Mouse (Mus musculus) myocyte (in vitro differentiated cells): ENCODE data around the gene Axin2. TPM values are rescaled to one million over a fixed set of nuclear protein-coding genes. Genes with fewer than 3 reads are reported as not detected.

Experiments
- H3K27me3 ChIP-seq: one replicate; pipeline ENCODE4 v1.6.1; 2011; ENCODE audit not compliant: control insufficient read depth, insufficient read depth, insufficient read length
- H3K36me3 ChIP-seq: one replicate; pipeline ENCODE4 v1.6.1; 2011; ENCODE audit not compliant: control insufficient read depth, insufficient read depth
- H3K4me2 ChIP-seq: one replicate; pipeline ENCODE4 v1.6.1; 2011; ENCODE audit warnings: low read depth, control low read depth
- H3K4me3 ChIP-seq: one replicate; pipeline ENCODE4 v1.5.1; 2011; ENCODE audit warnings: mild to moderate bottlenecking, control low read depth, moderate library complexity
- H3K79me2 ChIP-seq: one replicate; pipeline ENCODE4 v1.6.1; 2011; ENCODE audit not compliant: control insufficient read depth, insufficient read depth
- H3ac ChIP-seq: one replicate; pipeline ENCODE4 v1.6.1; 2011; ENCODE audit not compliant: control insufficient read depth, insufficient read length
- CEBPB ChIP-seq: IDR thresholded peaks from 2 replicates; pipeline ENCODE4 v1.6.1; 2011; ENCODE audit warnings: mild to moderate bottlenecking, moderate library complexity; ENCODE audit not compliant: poor library complexity, insufficient read depth, severe bottlenecking
- E2F4 ChIP-seq: IDR thresholded peaks from one replicate; pipeline ENCODE4 v1.6.1; 2011; ENCODE audit warnings: mild to moderate bottlenecking, control low read depth, moderate library complexity; ENCODE audit not compliant: insufficient read depth
- MAX ChIP-seq: IDR thresholded peaks from one replicate; pipeline ENCODE4 v1.6.1; 2011; ENCODE audit warnings: low read depth, mild to moderate bottlenecking, control low read depth
- MYOD1 ChIP-seq, 3 experiments: IDR thresholded peaks; one replicate each; pipeline ENCODE4 v1.6.1; 2011; ENCODE audit warnings: control low read depth in 2 of 3, low read depth in 2 of 3, mild to moderate bottlenecking in 2 of 3, moderate library complexity in 1 of 3; ENCODE audit not compliant: insufficient read length in 2 of 3, control insufficient read depth in 1 of 3
- MYOG ChIP-seq, 3 experiments: IDR thresholded peaks; one replicate each; pipeline ENCODE4 v1.6.1; 2011; ENCODE audit warnings: control low read depth in 2 of 3, low read depth in 2 of 3, mild to moderate bottlenecking in 2 of 3; ENCODE audit not compliant: insufficient read length in 2 of 3, control insufficient read depth in 1 of 3, insufficient read depth in 1 of 3
- POLR2A ChIP-seq: IDR thresholded peaks from one replicate; pipeline ENCODE4 v1.6.1; 2011; ENCODE audit warnings: low read depth, mild to moderate bottlenecking, control low read depth, moderate library complexity; ENCODE audit not compliant: insufficient read length
- POLR2AphosphoS2 ChIP-seq: IDR thresholded peaks from one replicate; pipeline ENCODE4 v1.6.1; 2011; ENCODE audit warnings: low read depth, control low read depth; ENCODE audit not compliant: insufficient read length
- REST ChIP-seq: IDR thresholded peaks from one replicate; pipeline ENCODE4 v1.6.1; 2011; ENCODE audit warnings: mild to moderate bottlenecking, control low read depth, moderate library complexity; ENCODE audit not compliant: insufficient read depth, insufficient read length
- SRF ChIP-seq: IDR thresholded peaks from one replicate; pipeline ENCODE4 v1.6.1; 2011; ENCODE audit warnings: low read depth; ENCODE audit not compliant: control insufficient read depth, insufficient read length
- TCF12 ChIP-seq: IDR thresholded peaks from one replicate; pipeline ENCODE4 v1.6.1; 2011; ENCODE audit warnings: mild to moderate bottlenecking, control low read depth; ENCODE audit not compliant: poor library complexity, insufficient read depth, severe bottlenecking
- TCF3 ChIP-seq: IDR thresholded peaks from one replicate; pipeline ENCODE4 v1.6.1; 2011; ENCODE audit warnings: low read depth, control low read depth; ENCODE audit not compliant: insufficient read length
- USF1 ChIP-seq: IDR thresholded peaks from one replicate; pipeline ENCODE4 v1.6.1; 2011; ENCODE audit warnings: low read depth, mild to moderate bottlenecking, control low read depth, moderate library complexity
- polyA plus RNA-seq: library from polyadenylated mRNA; unstranded; fragments of >200 nt; fragmentation: generic; extraction: Trizol; gene quantifications from one replicate; pipeline ENCODE4 v1.2.1, GENCODE M21; 2012; ENCODE audit warnings: missing spikeins

Axin2 gene
- polyA plus RNA-seq, 1 experiment = 1.7 TPM

DNA sequence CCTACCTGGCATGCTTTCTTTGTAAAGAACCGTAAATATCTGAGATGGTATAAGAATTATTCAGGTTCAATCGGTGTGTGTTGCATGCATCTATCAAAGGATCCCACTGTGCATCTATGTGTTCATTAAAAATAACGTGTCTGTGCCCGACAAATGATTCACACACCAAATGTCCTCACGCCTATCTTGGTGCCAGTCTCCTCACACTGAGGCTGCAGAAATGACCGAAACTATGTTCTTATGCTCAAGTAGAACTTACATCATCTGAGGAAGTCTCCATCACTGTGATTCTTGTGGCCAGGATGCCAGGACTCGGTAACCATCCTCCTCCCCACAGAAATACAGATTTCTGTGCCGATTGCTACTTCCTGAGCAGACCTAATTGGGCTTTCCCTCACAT, 60.9 kb downstream of the Axin2 start:
- peak overlapping the region; percentile 51 for H3K4me2 ChIP-seq
- TF ChIP-seq REST = no peak
- TF ChIP-seq POLR2A = no peak
- TF ChIP-seq SRF = no peak
- no peak for TF ChIP-seq E2F4
- TF ChIP-seq CEBPB = no peak
- TF ChIP-seq USF1 = no peak
- no peak for TF ChIP-seq TCF3
- TF ChIP-seq MYOG (IDR thresholded peaks at IDR 0.05; ENCODE audit: control insufficient read depth in 1 of 3, insufficient read depth in 1 of 3, insufficient read length in 2 of 3, low read depth in 2 of 3) = no peak
- no peak for TF ChIP-seq MYOD1 (IDR thresholded peaks at IDR 0.05; ENCODE audit: control insufficient read depth in 1 of 3, insufficient read length in 2 of 3, low read depth in 2 of 3)
- no peak for TF ChIP-seq POLR2AphosphoS2
- no peak for TF ChIP-seq MAX
- no peak for TF ChIP-seq TCF12
- H3K4me3 ChIP-seq = no peak overlapping the region
- no peaks in the 10 kb centered on the region for H3K27me3 ChIP-seq
- H3K36me3 ChIP-seq = no peaks in the 10 kb centered on the region
- no peak overlapping the region for H3ac ChIP-seq
- H3K79me2 ChIP-seq = no peaks in the 10 kb centered on the region

DNA sequence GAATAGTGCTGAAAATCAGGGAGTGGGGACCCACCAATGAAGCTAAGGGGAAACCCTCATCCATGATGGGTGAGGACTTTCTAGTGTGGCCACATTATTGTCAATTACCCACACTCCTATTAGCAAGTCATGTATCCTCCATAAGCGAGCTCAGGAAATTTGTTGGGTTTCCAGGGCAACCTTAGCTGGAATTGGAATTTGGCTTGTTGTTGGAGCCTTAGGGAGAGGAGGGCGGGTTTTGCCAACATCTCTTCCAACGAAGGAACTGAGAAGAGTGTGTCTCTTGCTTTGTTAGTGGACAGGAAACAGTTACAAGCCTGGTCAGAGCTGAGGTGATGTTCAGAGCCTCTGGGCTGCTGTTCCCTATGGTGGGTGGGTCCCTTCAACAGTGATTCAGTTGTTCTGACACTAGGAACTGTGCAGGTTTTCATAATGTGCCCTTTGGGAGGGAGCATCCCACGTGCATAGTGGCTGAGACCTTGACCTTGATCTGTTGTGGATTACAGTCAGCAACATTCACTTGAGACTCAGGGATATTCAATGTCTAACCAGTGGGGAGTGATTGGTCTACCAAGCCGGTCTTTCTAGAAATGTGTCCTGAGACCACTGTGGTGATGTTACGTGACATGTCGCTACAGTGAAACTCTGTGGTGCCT, 63.4 kb downstream of the Axin2 start:
- H3K27me3 ChIP-seq = no peaks in the 10 kb centered on the region
- no peaks in the 10 kb centered on the region for H3K36me3 ChIP-seq
- no peak overlapping the region for H3K4me3 ChIP-seq
- no peak overlapping the region for H3ac ChIP-seq
- H3K79me2 ChIP-seq = no peaks in the 10 kb centered on the region
- TF ChIP-seq TCF3 = no peak
- TF ChIP-seq REST = no peak
- no peak for TF ChIP-seq MYOG (IDR thresholded peaks at IDR 0.05; ENCODE audit: control insufficient read depth in 1 of 3, insufficient read depth in 1 of 3, insufficient read length in 2 of 3, low read depth in 2 of 3)
- TF ChIP-seq USF1 = no peak
- no peak overlapping the region for H3K4me2 ChIP-seq

DNA sequence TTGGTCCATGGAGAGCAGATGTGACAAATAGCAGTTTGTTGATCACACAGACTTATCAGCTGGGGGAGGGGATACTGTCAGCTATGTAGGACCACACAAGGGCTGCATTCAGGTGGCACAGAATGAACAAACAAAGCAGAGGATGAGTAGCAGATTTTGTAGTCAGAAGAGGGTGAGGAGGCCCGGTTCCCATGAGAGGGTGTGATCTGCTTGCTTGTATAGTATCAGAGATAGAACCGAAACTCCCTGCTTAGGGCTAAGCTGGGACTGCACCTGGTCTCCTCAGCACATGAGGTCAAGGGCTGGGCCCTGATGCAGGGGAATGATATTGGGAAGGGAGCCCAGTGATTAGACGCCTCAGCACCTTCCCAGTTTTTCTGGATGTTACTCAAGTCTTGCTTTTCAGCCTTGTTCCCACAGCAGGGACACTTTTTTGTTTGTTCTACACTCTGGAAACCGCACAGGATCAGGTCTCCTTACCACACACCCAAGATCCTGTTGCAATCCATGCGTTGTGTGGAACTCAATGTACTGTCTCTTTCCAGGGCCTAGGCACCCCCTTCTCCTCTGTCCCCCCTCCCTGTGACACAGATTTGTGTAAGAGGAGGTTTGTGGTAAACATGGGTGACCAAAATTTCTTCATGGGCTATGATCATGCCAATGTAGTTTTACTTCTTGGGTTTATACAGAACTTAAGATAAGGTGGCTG, 64.7 kb downstream of the Axin2 start:
- Histone ChIP-seq H3K36me3 (no peaks in the 10 kb centered on the region), H3K79me2 (no peaks in the 10 kb centered on the region), H3K4me3 (no peak overlapping the region), H3K4me2 (no peak overlapping the region), H3ac (no peak overlapping the region), H3K27me3 (no peaks in the 10 kb centered on the region)
- no peak for TF ChIP-seq CEBPB
- no peak for TF ChIP-seq TCF3
- TF ChIP-seq MAX = no peak
- TF ChIP-seq SRF = no peak
- no peak for TF ChIP-seq REST
- TF ChIP-seq MYOD1 (IDR thresholded peaks at IDR 0.05; ENCODE audit: control insufficient read depth in 1 of 3, insufficient read length in 2 of 3, low read depth in 2 of 3) = no peak
- no peak for TF ChIP-seq E2F4
- TF ChIP-seq POLR2AphosphoS2 = no peak
- no peak for TF ChIP-seq MYOG (IDR thresholded peaks at IDR 0.05; ENCODE audit: control insufficient read depth in 1 of 3, insufficient read depth in 1 of 3, insufficient read length in 2 of 3, low read depth in 2 of 3)
- no peak for TF ChIP-seq USF1
- no peak for TF ChIP-seq POLR2A
- TF ChIP-seq TCF12 = no peak

DNA sequence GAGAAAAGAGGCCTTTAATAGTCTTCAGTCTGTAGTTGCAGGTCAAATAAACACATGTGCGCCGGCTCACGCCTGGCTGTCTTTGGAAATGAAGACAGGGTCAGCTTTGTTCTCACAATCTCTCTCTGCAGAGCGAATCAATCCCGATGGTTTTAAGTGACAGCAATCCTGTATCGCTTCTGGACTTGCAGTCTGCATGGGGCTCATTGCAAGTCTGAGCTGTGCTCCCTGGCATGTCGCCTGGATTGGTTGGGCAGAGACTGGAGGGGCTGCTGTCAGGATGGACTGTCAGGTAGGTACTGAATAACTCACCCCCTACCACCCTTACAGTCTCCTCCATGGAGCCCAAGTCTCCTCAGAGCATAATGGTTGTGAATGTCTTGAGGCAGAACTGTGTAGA, 65.7 kb downstream of the Axin2 start:
- no peak for TF ChIP-seq POLR2A
- no peak for TF ChIP-seq MYOG (IDR thresholded peaks at IDR 0.05; ENCODE audit: control insufficient read depth in 1 of 3, insufficient read depth in 1 of 3, insufficient read length in 2 of 3, low read depth in 2 of 3)
- TF ChIP-seq MYOD1 (IDR thresholded peaks at IDR 0.05; ENCODE audit: control insufficient read depth in 1 of 3, insufficient read length in 2 of 3, low read depth in 2 of 3) = no peak
- TF ChIP-seq REST = no peak
- no peak for TF ChIP-seq TCF3
- TF ChIP-seq TCF12 = no peak
- no peak for TF ChIP-seq E2F4
- no peak for TF ChIP-seq USF1
- no peak for TF ChIP-seq MAX
- no peak for TF ChIP-seq CEBPB
- no peak for TF ChIP-seq POLR2AphosphoS2
- TF ChIP-seq SRF = no peak
- Histone ChIP-seq H3K79me2 (no peaks in the 10 kb centered on the region), H3K36me3 (no peaks in the 10 kb centered on the region), H3K27me3 (no peaks in the 10 kb centered on the region), H3ac (no peak overlapping the region), H3K4me3 (no peak overlapping the region), H3K4me2 (no peak overlapping the region)

DNA sequence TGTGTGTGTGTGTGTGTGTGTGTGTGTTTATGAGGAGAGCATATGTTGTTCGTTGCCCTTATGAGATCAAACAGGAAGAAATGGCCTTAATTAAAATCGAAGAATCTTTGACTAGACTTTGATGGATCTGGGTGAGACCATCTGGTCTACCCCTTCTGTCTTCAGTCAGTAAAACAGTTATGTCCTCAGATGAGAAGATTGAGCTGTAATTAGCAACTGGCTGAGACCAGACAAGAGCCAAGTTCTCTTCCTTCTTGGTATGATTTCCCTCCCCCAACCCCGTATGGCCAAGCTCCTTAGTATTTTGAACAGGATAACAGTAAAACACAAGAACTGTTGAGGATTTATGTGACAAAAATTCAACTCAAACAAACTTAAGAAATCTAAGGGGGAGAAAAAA, 67.1 kb downstream of the Axin2 start:
- Histone ChIP-seq H3ac (no peak overlapping the region), H3K27me3 (no peaks in the 10 kb centered on the region), H3K4me2 (no peak overlapping the region)

More for the DNA sequence above, 67.1 kb downstream of the Axin2 start:
- Histone ChIP-seq H3K79me2 (no peaks in the 10 kb centered on the region), H3K36me3 (no peaks in the 10 kb centered on the region), H3K4me3 (no peak overlapping the region)
- TF ChIP-seq USF1 = no peak
- TF ChIP-seq MYOD1 (IDR thresholded peaks at IDR 0.05; ENCODE audit: control insufficient read depth in 1 of 3, insufficient read length in 2 of 3, low read depth in 2 of 3) = no peak
- TF ChIP-seq MAX = no peak
